Mouse (Mus musculus): ENCODE results near the gene Osbpl11.
"Not testable (repeated sequence)": the region's sequence is repeated elsewhere in the genome, so short reads cannot be mapped to it uniquely, and the experiment has no call there.

The Osbpl11 gene

DNA sequence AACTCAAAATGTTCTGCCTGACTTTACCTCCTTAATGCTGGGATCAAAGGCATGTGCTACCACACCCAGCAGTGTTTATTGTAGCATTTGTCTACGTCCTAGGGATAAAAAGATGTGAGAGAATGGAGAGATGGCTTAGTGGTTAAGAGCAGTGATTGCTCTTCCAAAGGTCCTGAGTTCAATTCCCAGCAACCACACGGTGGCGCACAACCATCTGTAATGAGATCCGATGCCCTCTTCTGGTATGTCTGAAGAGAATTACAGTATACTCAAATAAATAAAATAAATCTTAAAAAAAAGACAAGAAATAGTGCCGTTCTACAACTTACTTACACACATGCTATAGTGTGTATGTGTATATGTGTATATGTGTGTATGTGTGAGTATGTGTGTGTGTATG is 17.3 kb upstream of the Osbpl11 start:
- no peaks in the 10 kb centered on the region for H3K36me3 ChIP-seq (ENCODE audit: control insufficient read depth, insufficient read depth, low read length, poor library complexity, severe bottlenecking)
- no peaks in the 10 kb centered on the region for H3K27me3 ChIP-seq (ENCODE audit: control insufficient read depth, insufficient read depth, low read length, poor library complexity, severe bottlenecking)
- DNase-seq (ENCODE audit: low read depth, low spot score) = peak; percentile 17

DNA sequence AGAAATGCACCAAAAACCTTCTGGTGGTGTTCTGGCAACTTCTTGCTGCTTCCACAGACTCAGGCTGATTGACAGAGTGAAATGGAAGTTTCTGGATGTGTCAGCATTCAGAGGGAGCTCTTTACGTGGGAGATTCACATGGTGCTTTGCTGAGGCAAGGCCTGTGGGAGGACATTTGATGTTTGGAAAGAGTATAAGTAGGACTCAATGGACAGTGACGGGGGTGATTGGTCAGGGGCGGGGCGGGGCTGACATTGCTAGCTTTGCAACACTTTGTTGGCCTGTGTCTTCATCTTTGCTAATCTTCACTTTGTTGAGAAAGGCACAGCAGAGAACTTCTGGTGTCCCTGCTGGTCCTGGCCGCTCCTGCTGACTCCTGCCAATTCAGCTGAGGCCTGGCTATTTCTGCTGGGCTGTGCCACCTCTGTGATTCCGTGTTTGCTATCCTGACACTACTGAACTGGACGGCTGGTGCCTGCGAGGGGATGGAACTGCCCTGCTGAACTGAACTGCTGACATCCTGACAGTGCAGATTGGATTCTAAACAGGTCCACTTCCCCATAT is 15.3 kb upstream of the Osbpl11 start:
- Histone ChIP-seq H3K27me3 (ENCODE audit: control insufficient read depth, insufficient read depth, low read length, poor library complexity, severe bottlenecking) (no peaks in the 10 kb centered on the region), H3K36me3 (ENCODE audit: control insufficient read depth, insufficient read depth, low read length, poor library complexity, severe bottlenecking) (no peaks in the 10 kb centered on the region)
- no peak for DNase-seq (ENCODE audit: low read depth, low spot score)

DNA sequence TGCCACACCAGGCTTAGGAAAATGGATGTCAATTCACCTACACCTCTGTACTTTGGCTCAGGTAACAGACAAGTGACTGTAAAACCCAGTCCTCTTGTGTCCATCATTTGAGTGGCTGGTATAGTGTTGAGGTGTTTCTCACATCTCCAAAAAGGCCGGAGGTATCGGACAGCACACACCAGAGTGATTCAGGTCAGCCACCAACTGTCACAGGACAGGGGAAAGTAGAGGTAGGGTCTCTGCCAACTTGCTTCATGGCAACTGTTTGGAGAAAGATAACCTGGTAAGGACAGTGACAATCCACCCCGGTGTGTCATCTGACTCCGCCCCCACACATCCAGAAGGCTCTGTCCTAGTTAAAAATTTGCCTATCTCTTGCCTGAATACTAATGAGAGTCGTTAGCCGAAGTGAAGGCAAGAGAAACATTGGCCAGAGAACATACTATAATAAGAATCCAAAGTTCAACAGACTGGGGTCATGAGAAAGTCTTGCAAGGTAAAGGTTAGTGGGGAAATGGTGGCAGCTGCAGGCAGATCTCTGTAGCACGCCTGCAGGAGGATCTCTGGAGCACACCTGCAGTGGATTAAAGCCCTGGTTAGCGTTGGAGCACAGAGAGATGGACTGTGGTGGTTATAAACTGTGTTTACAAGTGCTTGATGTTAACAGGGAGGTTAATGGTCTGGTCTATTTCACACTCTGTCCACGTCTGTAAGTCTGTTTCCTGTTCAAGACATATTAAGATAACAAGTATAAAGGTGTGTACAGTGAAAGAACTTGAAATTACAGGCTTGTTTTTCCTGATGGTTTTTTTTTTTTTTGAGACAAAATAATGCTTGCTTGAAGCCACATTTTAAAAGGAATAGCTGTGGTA is 13.9 kb upstream of the Osbpl11 start:
- no peaks in the 10 kb centered on the region for H3K27me3 ChIP-seq (ENCODE audit: control insufficient read depth, insufficient read depth, low read length, poor library complexity, severe bottlenecking)
- no peak for DNase-seq (ENCODE audit: low read depth, low spot score)
- no peaks in the 10 kb centered on the region for H3K36me3 ChIP-seq (ENCODE audit: control insufficient read depth, insufficient read depth, low read length, poor library complexity, severe bottlenecking)

DNA sequence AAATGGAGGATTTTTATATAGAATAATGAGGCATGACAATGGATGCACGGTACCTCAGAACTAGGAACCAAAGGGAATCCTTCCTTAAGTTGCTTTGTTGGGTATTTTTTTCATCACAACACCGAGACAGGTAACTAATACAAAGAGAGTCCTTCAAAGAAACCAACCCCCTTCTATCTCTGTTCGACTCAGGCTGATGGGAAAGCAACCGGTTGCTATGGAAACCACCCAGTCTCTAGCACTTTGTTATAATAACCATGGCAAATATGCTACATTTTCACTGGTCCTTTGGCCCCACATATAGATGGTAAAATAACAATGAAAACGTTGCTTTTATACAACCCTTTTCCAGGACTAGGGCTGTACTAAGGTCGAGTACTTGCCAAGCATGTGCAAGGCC is 13.1 kb upstream of the Osbpl11 start:
- no peak for DNase-seq (ENCODE audit: low read depth, low spot score)
- no peaks in the 10 kb centered on the region for H3K36me3 ChIP-seq (ENCODE audit: control insufficient read depth, insufficient read depth, low read length, poor library complexity, severe bottlenecking)
- no peaks in the 10 kb centered on the region for H3K27me3 ChIP-seq (ENCODE audit: control insufficient read depth, insufficient read depth, low read length, poor library complexity, severe bottlenecking)

DNA sequence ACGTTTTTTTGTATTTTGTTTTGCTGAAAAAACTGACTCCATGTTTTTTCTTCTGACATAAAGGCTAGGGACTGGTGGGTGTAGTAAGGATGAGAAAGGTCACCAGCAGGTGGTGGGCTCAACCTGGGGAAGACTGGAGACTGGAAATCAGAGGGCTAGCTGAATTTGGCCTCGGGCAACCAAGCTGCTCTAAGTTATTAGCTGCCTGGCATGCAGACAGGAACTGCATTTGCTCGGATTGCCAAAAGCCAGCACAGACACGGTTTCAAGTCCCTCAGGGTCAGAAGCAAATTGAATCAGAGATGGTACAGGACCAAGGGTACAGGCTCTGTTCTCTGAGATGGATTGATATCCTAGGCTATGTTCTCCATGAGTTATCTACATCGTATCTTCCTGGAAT is 11.7 kb upstream of the Osbpl11 start:
- Histone ChIP-seq H3K27me3 (ENCODE audit: control insufficient read depth, insufficient read depth, low read length, poor library complexity, severe bottlenecking) (no peaks in the 10 kb centered on the region), H3K36me3 (ENCODE audit: control insufficient read depth, insufficient read depth, low read length, poor library complexity, severe bottlenecking) (no peaks in the 10 kb centered on the region)
- DNase-seq (ENCODE audit: low read depth, low spot score) = no peak

DNA sequence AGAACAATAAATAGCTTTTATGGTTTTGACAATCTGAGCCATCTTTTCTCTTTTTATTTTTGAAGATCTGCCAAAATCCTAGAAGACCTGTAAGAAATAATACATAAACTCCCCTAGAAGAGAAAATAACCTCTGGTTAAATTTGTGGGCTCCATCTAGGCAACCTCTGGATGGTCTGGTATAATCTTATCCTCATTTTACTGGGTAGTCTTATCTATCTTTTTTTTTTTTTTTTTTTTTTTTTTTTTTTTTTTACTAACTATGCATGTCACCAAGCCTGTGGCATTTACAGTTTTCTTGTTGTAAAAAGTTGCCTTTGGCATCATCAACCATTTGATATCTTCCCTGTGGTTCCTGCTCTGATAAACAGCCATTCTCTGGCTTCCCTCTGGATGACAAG is 10.2 kb upstream of the Osbpl11 start:
- no peaks in the 10 kb centered on the region for H3K36me3 ChIP-seq (ENCODE audit: control insufficient read depth, insufficient read depth, low read length, poor library complexity, severe bottlenecking)
- no peaks in the 10 kb centered on the region for H3K27me3 ChIP-seq (ENCODE audit: control insufficient read depth, insufficient read depth, low read length, poor library complexity, severe bottlenecking)
- no peak for DNase-seq (ENCODE audit: low read depth, low spot score)

DNA sequence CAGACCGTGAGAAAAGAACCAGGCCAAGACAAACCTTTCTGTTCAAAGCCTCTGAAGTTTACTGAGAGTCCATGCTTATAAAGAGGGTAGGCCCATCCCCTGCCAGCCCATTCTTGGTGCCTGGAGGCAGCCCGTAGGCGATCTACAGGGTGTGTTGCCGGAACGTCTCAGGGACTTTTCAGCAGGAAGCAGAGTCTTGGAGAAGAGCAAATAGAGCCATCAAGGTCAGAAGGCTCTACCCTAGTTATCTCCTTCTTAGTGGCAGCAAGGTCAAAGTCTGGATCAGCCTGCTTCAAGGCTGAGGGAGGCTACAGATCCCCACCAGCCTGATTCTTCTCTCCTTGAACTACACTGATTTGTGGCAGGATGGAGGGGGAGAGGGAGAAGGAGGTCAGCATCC is 8.0 kb upstream of the Osbpl11 start:
- H3K27me3 ChIP-seq (ENCODE audit: control insufficient read depth, insufficient read depth, low read length, poor library complexity, severe bottlenecking); DNase-seq (ENCODE audit: low read depth, low spot score); H3K36me3 ChIP-seq (ENCODE audit: control insufficient read depth, insufficient read depth, low read length, poor library complexity, severe bottlenecking): not testable (repeated sequence)

DNA sequence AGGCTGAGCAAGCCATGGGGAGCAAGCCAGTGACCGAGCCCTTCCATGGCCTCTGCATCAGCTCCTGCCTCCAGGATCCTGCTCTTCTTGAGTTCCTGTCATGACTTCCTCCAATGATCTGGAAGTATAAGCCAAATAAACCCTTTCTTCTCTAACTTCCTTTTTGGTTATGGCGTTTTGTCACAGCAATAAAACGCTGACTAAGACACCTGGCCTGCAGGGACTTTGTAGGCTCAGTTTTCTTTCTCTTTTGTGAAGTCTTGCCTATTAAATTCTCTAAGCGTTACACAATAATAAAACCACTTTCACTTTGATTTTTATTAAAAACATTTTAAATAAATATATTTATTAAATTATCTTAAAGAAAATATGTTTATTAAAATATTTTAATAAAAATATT is 7.1 kb upstream of the Osbpl11 start:
- H3K27me3 ChIP-seq (ENCODE audit: control insufficient read depth, insufficient read depth, low read length, poor library complexity, severe bottlenecking) = no peaks in the 10 kb centered on the region
- no peaks in the 10 kb centered on the region for H3K36me3 ChIP-seq (ENCODE audit: control insufficient read depth, insufficient read depth, low read length, poor library complexity, severe bottlenecking)
- peak; percentile 11 for DNase-seq (ENCODE audit: low read depth, low spot score)

DNA sequence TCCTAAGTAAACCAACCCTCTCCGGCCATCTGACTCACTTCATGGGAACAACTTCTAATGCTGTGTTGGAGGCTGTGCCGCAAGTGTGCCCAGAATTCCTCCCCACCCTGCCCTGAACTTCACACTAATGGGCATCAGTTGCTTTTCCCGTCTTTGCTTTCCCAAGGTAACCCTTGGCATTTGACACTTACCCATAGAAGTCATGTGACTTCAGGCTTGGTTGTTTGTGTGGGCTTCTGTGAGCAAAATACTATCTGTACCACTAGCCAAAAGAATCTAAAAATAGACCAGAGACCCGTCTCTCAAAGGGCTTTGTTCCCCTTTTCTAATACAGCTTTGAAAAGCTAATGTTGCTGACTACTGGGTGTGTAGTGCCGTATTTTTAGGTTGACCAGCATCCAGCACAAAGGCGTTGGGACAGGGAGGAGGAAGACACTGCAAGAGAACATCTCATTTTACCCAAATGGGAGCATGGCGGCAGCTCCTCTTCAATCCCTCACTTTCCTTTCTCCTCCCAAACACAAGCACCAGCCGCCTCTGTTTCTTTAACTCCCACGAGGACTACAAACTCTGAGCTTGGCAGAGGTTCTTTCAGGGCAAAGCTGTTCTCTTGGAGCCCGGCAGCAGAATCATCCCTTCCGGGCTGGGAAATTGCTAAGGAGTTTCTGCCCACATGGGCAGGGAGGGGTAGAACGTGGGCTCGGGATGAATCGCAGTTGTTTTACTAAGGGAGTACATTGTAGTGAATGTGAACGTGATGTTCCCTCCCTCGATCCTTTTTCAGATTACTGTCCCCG is 6.4 kb upstream of the Osbpl11 start:
- H3K27me3 ChIP-seq (ENCODE audit: control insufficient read depth, insufficient read depth, low read length, poor library complexity, severe bottlenecking) = no peaks in the 10 kb centered on the region
- no peaks in the 10 kb centered on the region for H3K36me3 ChIP-seq (ENCODE audit: control insufficient read depth, insufficient read depth, low read length, poor library complexity, severe bottlenecking)
- DNase-seq (ENCODE audit: low read depth, low spot score) = peak; percentile 54

DNA sequence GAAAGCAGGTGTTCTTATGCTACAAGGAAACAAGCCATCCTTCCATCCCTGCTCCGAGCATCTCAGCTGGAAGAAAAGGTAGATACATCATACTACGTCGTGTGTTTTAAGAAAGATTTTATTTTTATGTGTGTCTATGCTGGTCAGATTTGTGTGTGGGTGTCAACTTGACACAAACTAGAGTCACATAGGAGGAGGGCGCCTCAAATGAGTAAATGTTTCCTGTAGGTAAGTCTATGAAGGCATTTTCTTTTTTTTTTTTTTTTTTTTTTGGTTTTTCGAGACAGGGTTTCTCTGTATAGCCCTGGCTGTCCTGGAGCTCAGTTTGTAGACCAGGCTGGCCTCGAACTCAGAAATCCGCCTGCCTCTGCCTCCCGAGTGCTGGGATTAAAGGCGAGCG is 5.6 kb upstream of the Osbpl11 start:
- DNase-seq (ENCODE audit: low read depth, low spot score); H3K27me3 ChIP-seq (ENCODE audit: control insufficient read depth, insufficient read depth, low read length, poor library complexity, severe bottlenecking); H3K36me3 ChIP-seq (ENCODE audit: control insufficient read depth, insufficient read depth, low read length, poor library complexity, severe bottlenecking): not testable (repeated sequence)

DNA sequence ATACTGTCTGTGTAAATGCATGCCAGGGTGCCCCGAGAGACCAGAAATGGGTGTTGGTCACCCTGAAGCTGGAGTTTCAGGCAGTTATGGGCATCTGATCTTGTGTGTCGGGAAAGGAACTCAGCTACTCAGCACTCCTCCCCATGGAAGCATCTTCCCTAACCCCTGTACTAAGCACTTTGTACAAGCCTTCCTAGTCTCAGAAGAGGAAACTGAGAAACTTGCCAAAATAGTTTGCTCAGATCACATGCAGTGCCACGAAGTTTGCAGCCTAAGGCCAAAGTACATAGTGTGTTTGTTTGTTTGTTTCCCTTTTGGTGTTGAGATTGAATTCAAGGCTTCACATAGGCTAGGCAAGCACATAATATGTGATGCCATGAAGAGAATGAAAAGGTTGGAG is 5.0 kb upstream of the Osbpl11 start:
- DNase-seq (ENCODE audit: low read depth, low spot score) = no peak
- H3K36me3 ChIP-seq (ENCODE audit: control insufficient read depth, insufficient read depth, low read length, poor library complexity, severe bottlenecking) = no peaks in the 10 kb centered on the region
- no peaks in the 10 kb centered on the region for H3K27me3 ChIP-seq (ENCODE audit: control insufficient read depth, insufficient read depth, low read length, poor library complexity, severe bottlenecking)

DNA sequence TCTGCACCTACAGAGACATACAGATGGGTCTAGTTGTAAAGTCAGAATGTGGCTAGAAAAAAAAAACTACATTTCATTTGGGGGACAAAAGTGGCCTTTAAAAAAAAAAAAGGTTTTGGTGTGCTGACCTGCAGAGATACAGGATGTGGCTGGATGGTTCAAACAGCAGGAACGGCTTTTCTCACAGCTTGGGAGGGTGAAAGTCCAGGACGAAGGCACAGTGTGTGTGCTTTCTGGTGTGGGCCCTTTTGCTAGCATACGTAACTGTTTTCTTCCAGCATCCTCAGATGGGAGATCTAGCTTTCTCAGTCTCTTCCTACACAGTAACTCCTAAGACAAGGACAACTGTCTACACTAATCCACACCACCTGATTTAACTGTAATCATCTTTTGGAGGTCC is 4.1 kb upstream of the Osbpl11 start:
- H3K36me3 ChIP-seq (ENCODE audit: control insufficient read depth, insufficient read depth, low read length, poor library complexity, severe bottlenecking) = no peaks in the 10 kb centered on the region
- DNase-seq (ENCODE audit: low read depth, low spot score) = no peak
- no peaks in the 10 kb centered on the region for H3K27me3 ChIP-seq (ENCODE audit: control insufficient read depth, insufficient read depth, low read length, poor library complexity, severe bottlenecking)

DNA sequence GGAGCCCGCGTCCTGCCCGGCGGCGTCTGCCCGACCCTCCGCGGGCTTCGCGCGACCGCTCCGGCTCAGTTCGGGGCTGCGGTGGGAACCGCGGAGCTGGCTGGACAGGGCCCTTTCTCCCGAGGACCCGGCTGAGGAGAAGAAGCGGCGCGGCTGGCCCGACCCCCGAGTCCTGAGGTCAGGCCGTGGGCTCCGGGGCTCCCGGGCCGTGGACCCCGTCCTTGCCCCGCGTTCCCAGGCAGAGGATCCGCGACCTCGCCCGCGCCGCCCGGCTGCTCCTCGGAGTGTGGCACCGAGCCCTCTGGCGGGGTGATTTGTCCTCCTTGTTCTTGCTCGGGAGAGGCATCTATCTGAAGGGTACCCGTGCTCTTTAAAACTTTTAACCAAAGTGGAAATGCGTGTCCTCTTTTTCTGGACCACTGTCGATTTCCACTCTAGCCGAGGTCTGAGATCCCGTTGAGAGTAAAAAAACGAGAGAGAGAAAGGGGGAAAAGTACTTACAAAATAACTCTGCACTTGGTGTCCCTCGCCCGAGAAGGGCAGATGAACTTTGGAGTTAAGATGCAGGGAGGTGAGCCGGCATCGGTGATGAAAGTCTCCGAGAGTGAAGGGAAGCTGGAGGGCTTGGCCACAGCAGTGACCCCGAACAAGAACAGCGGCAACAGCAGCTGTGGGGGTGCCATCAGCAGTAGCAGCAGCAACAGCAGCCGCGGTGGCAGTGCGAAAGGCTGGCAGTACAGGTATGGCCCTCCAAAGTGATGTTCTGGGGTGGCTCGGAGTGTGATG is 583 bp downstream of the Osbpl11 start:
- DNase-seq (ENCODE audit: low read depth, low spot score) = peak; percentile 47
- no peaks in the 10 kb centered on the region for H3K27me3 ChIP-seq (ENCODE audit: control insufficient read depth, insufficient read depth, low read length, poor library complexity, severe bottlenecking)
- no peaks in the 10 kb centered on the region for H3K36me3 ChIP-seq (ENCODE audit: control insufficient read depth, insufficient read depth, low read length, poor library complexity, severe bottlenecking)

DNA sequence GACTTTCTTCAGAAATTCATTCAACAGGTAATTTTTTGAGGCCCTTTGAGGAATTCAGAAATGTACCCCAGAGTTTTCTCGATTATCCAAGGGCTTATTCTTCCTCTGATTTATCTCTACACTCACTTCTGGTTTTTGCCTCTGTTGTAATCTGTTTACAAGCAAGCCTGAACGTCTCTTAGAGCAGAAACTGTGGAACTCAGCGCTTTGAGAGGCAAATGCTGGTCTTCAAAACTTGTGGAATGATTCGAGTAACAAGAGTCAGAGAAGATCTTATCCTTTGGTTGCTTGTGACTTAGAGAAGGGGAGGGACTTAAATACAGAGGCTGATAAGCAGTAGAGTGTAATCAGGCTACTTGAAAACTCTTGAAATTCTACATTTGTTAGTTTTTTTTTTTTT is 1.3 kb downstream of the Osbpl11 start:
- DNase-seq (ENCODE audit: low read depth, low spot score) = no peak
- Histone ChIP-seq H3K27me3 (ENCODE audit: control insufficient read depth, insufficient read depth, low read length, poor library complexity, severe bottlenecking) (no peaks in the 10 kb centered on the region), H3K36me3 (ENCODE audit: control insufficient read depth, insufficient read depth, low read length, poor library complexity, severe bottlenecking) (no peaks in the 10 kb centered on the region)

All from splenic B cell, adult 2 months (primary cell).